Mouse (Mus musculus): Measurements from ENCODE around the gene Mov10l1. TPM values are rescaled to one million over a fixed set of nuclear protein-coding genes. Genes with fewer than 3 reads are reported as not detected.

Mov10l1 gene
- polyA plus RNA-seq, 1 experiment, result 4.1 TPM

DNA sequence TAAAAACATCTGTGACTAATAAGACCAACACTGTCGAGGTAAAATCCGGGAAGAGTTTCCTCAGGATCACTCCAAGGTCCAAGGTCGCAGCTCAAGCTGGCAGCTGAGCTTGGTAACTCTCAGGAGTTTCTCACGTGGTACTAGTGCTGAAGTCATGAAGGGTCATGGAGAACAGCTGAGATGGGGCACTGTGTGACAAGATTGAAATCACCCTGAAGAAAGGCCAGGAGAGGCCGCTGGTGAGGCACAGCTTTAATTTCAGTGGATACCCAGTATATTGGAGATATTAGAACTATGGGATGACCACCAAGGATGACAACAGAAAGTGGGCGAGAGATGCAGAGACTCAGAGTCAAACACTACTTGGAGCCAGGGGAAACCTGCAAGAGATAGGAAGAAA is 35.9 kb upstream of the Mov10l1 start:
- H3K4me1 ChIP-seq (ENCODE audit: control insufficient read depth, insufficient read depth, low read length), result no peaks in the 10 kb centered on the region
- H3K27ac ChIP-seq (ENCODE audit: insufficient read depth, low read length), result no peak overlapping the region
- TF ChIP-seq CTCF (IDR thresholded peaks at IDR 0.05; ENCODE audit: low read depth, low read length), result no peak
- TF ChIP-seq POLR2A (IDR thresholded peaks at IDR 0.05; ENCODE audit: insufficient read depth, low read length), result no peak
- TF ChIP-seq EP300 (IDR thresholded peaks at IDR 0.05; ENCODE audit: insufficient read depth, low read depth, low read length), result no peak
- H3K27me3 ChIP-seq (ENCODE audit: control insufficient read depth, insufficient read depth, low read length, poor library complexity, severe bottlenecking), result no peaks in the 10 kb centered on the region
- no peak overlapping the region for H3K4me3 ChIP-seq (ENCODE audit: low read depth, low read length)
- no peaks in the 10 kb centered on the region for H3K36me3 ChIP-seq (ENCODE audit: control insufficient read depth, insufficient read depth, low read length, poor library complexity, severe bottlenecking)
- H3K9ac ChIP-seq (ENCODE audit: low read depth, poor library complexity, severe bottlenecking), result no peak overlapping the region
- no peaks in the 10 kb centered on the region for H3K9me3 ChIP-seq (replicated peaks; ENCODE audit: control insufficient read depth, insufficient read depth, low read length, poor library complexity, severe bottlenecking)

DNA sequence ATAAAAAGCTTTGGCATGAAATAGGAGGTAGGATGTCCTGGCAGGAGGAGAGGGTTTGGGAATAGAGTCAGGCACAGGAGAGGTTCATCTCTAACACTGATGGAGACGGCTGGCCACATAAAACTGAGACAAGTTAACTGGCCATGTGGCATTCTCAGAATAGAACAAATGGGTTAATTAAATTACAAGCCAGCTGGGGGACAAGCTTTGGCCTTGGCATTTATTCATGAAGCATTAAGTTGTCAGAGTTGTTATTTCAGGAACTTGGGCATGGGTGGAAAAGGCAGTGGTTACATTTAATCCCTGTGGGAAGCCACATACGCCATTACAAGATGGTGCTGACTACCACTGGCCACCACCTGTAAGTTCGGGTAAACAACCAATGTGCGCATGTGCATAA is 31.5 kb upstream of the Mov10l1 start:
- H3K4me3 ChIP-seq (ENCODE audit: low read depth, low read length), result no peak overlapping the region
- no peaks in the 10 kb centered on the region for H3K4me1 ChIP-seq (ENCODE audit: control insufficient read depth, insufficient read depth, low read length)
- H3K9ac ChIP-seq (ENCODE audit: low read depth, poor library complexity, severe bottlenecking), result no peak overlapping the region
- no peak overlapping the region for H3K27ac ChIP-seq (ENCODE audit: insufficient read depth, low read length)
- TF ChIP-seq POLR2A (IDR thresholded peaks at IDR 0.05; ENCODE audit: insufficient read depth, low read length), result no peak
- no peaks in the 10 kb centered on the region for H3K9me3 ChIP-seq (replicated peaks; ENCODE audit: control insufficient read depth, insufficient read depth, low read length, poor library complexity, severe bottlenecking)
- H3K27me3 ChIP-seq (ENCODE audit: control insufficient read depth, insufficient read depth, low read length, poor library complexity, severe bottlenecking), result no peaks in the 10 kb centered on the region
- H3K36me3 ChIP-seq (ENCODE audit: control insufficient read depth, insufficient read depth, low read length, poor library complexity, severe bottlenecking), result no peaks in the 10 kb centered on the region

DNA sequence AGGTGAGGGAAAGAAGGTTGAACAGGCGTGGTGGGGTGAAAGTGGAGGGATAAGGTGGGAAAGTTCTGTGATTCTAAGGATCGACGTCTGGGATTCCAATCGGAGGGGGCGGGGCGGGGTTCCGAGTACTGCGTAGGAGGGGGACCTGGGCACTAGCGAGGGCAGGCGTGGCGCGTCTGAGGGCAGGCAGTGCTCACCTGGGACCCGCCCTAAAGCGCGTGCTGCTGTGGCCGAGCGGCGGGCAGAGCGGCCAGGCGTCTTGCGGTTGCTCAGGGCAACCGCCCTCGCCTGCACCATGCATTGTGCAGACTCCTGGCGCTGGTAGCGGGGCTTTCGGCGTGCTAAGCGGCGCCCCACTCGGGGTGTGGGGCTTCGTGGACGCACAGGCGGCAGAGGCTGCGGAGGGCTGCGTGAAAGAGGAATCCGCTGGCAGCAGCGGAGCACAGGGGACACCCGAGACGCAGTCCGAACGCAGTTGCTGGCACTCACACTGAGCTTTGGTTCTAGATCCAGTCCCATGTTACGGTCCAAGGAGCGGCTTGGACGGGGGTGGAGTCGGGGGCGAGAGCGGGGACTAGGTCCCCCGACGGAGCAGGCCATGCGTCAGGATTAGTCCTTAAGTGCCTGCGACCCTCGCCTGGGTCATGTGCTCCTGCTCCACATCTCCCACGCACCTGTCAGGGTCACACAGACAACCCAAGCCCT is 28.2 kb upstream of the Mov10l1 start, which contains the start of gene Ttll8:
Gene Ttll8, minus strand, starts transcription at position 51 of the 705 bp plus-strand sequence.
- Histone ChIP-seq H3K27me3 (ENCODE audit: control insufficient read depth, insufficient read depth, low read length, poor library complexity, severe bottlenecking) (no peaks in the 10 kb centered on the region), H3K27ac (ENCODE audit: insufficient read depth, low read length) (no peak within 1 kb of the TSS), H3K36me3 (ENCODE audit: control insufficient read depth, insufficient read depth, low read length, poor library complexity, severe bottlenecking) (no peaks in the 10 kb centered on the region), H3K9ac (ENCODE audit: low read depth, poor library complexity, severe bottlenecking) (peak within 1 kb of the TSS; percentile 28), H3K4me3 (ENCODE audit: low read depth, low read length) (peak within 1 kb of the TSS; percentile 53), H3K4me1 (ENCODE audit: control insufficient read depth, insufficient read depth, low read length) (no peaks in the 10 kb centered on the region), H3K9me3 (replicated peaks; ENCODE audit: control insufficient read depth, insufficient read depth, low read length, poor library complexity, severe bottlenecking) (no peaks in the 10 kb centered on the region)
- TF ChIP-seq POLR2A (IDR thresholded peaks at IDR 0.05; ENCODE audit: insufficient read depth, low read length), result no peak
- no peak for TF ChIP-seq CTCF (IDR thresholded peaks at IDR 0.05; ENCODE audit: low read depth, low read length)
- no peak for TF ChIP-seq EP300 (IDR thresholded peaks at IDR 0.05; ENCODE audit: insufficient read depth, low read depth, low read length)

DNA sequence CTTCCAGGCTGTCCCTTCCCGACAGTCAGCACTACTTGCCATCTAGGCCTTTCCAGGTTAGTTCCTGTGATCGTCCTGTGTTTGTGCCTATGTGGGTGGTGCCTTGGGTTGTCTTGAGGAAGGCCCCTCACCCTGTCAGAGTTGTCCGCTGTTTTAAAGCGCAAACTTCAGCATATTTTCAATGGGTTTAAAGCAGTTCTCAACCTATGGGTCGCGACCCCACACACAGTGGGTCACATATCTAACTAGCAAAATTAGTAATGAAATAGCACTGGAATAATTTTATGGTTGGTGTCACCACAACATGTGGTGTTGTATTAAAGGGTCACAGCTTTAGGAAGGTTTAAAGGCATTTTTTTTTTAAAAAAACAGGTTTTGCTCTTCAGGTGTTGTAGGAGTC is 27.4 kb upstream of the Mov10l1 start:
- no peaks in the 10 kb centered on the region for H3K27me3 ChIP-seq (ENCODE audit: control insufficient read depth, insufficient read depth, low read length, poor library complexity, severe bottlenecking)
- TF ChIP-seq EP300 (IDR thresholded peaks at IDR 0.05; ENCODE audit: insufficient read depth, low read depth, low read length) (no peak), CTCF (IDR thresholded peaks at IDR 0.05; ENCODE audit: low read depth, low read length) (no peak), POLR2A (IDR thresholded peaks at IDR 0.05; ENCODE audit: insufficient read depth, low read length) (no peak)
- no peak overlapping the region for H3K4me3 ChIP-seq (ENCODE audit: low read depth, low read length)
- no peaks in the 10 kb centered on the region for H3K4me1 ChIP-seq (ENCODE audit: control insufficient read depth, insufficient read depth, low read length)
- no peak overlapping the region for H3K9ac ChIP-seq (ENCODE audit: low read depth, poor library complexity, severe bottlenecking)
- H3K27ac ChIP-seq (ENCODE audit: insufficient read depth, low read length), result no peak overlapping the region
- H3K36me3 ChIP-seq (ENCODE audit: control insufficient read depth, insufficient read depth, low read length, poor library complexity, severe bottlenecking), result no peaks in the 10 kb centered on the region
- no peaks in the 10 kb centered on the region for H3K9me3 ChIP-seq (replicated peaks; ENCODE audit: control insufficient read depth, insufficient read depth, low read length, poor library complexity, severe bottlenecking)

DNA sequence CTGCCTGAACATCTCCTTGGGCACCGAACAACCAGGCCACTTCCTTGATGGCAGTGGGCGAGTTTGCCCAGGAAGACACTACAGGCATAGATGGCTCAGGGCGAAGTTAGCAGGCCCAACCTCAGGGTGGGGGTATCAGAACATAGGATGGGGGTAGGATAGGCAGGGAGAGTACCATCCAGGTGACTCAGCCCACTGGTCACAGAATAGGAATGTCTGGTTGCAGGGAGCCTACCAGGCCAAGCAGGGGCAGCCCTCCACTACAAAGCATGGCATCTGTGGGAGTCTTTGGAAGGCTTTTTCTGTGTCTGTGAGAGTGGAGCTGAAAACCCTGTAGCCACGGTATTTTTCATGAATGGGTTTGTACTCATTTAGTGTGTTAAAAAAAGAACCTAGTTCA is 25.2 kb upstream of the Mov10l1 start:
- Histone ChIP-seq H3K36me3 (ENCODE audit: control insufficient read depth, insufficient read depth, low read length, poor library complexity, severe bottlenecking) (no peaks in the 10 kb centered on the region), H3K9me3 (replicated peaks; ENCODE audit: control insufficient read depth, insufficient read depth, low read length, poor library complexity, severe bottlenecking) (no peaks in the 10 kb centered on the region), H3K27me3 (ENCODE audit: control insufficient read depth, insufficient read depth, low read length, poor library complexity, severe bottlenecking) (no peaks in the 10 kb centered on the region), H3K9ac (ENCODE audit: low read depth, poor library complexity, severe bottlenecking) (no peak overlapping the region), H3K4me3 (ENCODE audit: low read depth, low read length) (no peak overlapping the region), H3K27ac (ENCODE audit: insufficient read depth, low read length) (no peak overlapping the region), H3K4me1 (ENCODE audit: control insufficient read depth, insufficient read depth, low read length) (no peaks in the 10 kb centered on the region)
- TF ChIP-seq EP300 (IDR thresholded peaks at IDR 0.05; ENCODE audit: insufficient read depth, low read depth, low read length) (no peak), POLR2A (IDR thresholded peaks at IDR 0.05; ENCODE audit: insufficient read depth, low read length) (no peak), CTCF (IDR thresholded peaks at IDR 0.05; ENCODE audit: low read depth, low read length) (no peak)

DNA sequence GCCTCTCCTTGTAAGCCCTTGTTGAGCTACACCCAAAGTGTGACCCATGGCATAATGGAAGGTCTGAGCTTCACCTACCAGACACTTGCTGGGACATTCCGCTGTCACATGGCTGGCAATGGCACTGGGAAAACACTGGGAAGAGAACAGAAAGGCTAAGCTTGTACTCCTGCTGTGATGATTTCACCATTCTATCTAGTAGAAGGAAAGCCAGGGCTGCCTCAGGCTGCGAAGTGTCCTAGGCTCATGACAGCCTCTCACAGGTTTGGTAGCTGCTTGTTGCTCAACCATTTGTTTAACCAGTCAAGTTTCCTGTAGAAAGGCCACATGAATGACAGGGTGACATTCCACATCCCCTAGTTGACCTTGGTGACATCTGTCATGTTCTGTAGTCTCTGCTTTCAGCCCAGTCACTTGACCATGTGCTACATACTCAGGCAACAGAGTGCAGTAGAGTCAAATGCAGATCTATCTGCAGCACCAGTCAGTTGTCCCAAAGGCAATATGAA is 18.6 kb upstream of the Mov10l1 start:
- no peak for TF ChIP-seq CTCF (IDR thresholded peaks at IDR 0.05; ENCODE audit: low read depth, low read length)
- TF ChIP-seq POLR2A (IDR thresholded peaks at IDR 0.05; ENCODE audit: insufficient read depth, low read length), result no peak
- no peak for TF ChIP-seq EP300 (IDR thresholded peaks at IDR 0.05; ENCODE audit: insufficient read depth, low read depth, low read length)
- no peak overlapping the region for H3K9ac ChIP-seq (ENCODE audit: low read depth, poor library complexity, severe bottlenecking)
- H3K27ac ChIP-seq (ENCODE audit: insufficient read depth, low read length), result no peak overlapping the region
- no peaks in the 10 kb centered on the region for H3K4me1 ChIP-seq (ENCODE audit: control insufficient read depth, insufficient read depth, low read length)
- H3K27me3 ChIP-seq (ENCODE audit: control insufficient read depth, insufficient read depth, low read length, poor library complexity, severe bottlenecking), result no peaks in the 10 kb centered on the region
- H3K36me3 ChIP-seq (ENCODE audit: control insufficient read depth, insufficient read depth, low read length, poor library complexity, severe bottlenecking), result no peaks in the 10 kb centered on the region
- no peaks in the 10 kb centered on the region for H3K9me3 ChIP-seq (replicated peaks; ENCODE audit: control insufficient read depth, insufficient read depth, low read length, poor library complexity, severe bottlenecking)
- no peak overlapping the region for H3K4me3 ChIP-seq (ENCODE audit: low read depth, low read length)

Data from ES-Bruce4 (cell line).